Mouse (Mus musculus): ENCODE results near the gene Whrn. TPM values are rescaled to one million over a fixed set of nuclear protein-coding genes. Genes with fewer than 3 reads are reported as not detected.

The Whrn gene
- total RNA-seq, 1 experiment = 5.0 TPM

DNA sequence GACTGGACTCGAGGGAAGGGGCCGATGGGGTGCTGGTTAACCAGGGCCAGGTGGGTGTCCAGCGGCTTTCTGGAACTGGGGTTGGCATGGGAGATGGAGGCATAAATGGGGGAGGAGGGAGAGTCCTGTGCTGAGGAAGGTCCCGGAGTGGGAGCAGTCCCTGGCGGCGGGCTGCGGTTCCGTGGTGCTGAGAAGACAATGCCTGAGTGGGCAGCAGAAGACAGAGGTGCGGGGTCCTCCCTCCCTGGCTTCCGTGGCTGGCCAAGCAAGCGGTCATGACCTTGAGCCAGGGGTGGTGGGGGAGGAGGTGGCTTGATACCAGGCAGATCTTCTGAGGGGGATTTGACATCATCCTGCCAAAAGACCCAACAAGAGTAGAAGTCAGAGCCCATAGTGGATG lies 77.5 kb downstream of the Whrn start:
- in situ Hi-C loops (cut with MboI; ENCODE audit: low sequenced_read_pairs in 2 of 2, unreplicated experiment in 2 of 2) = no loop called here
- no peak overlapping the region for H3K9ac ChIP-seq (ENCODE audit: insufficient read depth, low read depth, low read length, poor library complexity, severe bottlenecking)
- no peak for TF ChIP-seq MAFK (IDR thresholded peaks at IDR 0.05; ENCODE audit: insufficient read depth, low read depth, low read length)
- no peak for TF ChIP-seq CHD2 (IDR thresholded peaks at IDR 0.05; ENCODE audit: low read depth, low read length)
- TF ChIP-seq ZNF384 (IDR thresholded peaks at IDR 0.05; ENCODE audit: low read depth, low read length) = no peak
- TF ChIP-seq HCFC1 (IDR thresholded peaks at IDR 0.05; ENCODE audit: borderline replicate concordance, insufficient read depth, low read length) = no peak

GRCm38 (mm10) chr4:63417318-63417957 lies 78.4 kb downstream of the Whrn start:
- Histone ChIP-seq H3K36me3 (ENCODE audit: control insufficient read depth, insufficient read depth, low read length, poor library complexity, severe bottlenecking) (no peaks in the 10 kb centered on the region; the same call in 1 of the 2 replicates), H3K4me1 (ENCODE audit: control insufficient read depth in 2 of 2, insufficient read depth in 2 of 2, low read length in 2 of 2, poor library complexity in 1 of 2) (peaks cover 2 to 22% of the 10 kb centered on the region in 2 experiments), H3K4me3 (ENCODE audit: insufficient read depth in 1 of 2, low read depth in 1 of 2, low read length in 2 of 2, poor library complexity in 1 of 2, severe bottlenecking in 1 of 2) (no peak overlapping the region), H3K9me3 (ENCODE audit: control insufficient read depth, insufficient read depth, low read depth, low read length) (no peaks in the 10 kb centered on the region), H3K27ac (ENCODE audit: insufficient read depth, low read depth, low read length, poor library complexity, severe bottlenecking) (no peak overlapping the region), H3K9ac (ENCODE audit: insufficient read depth, low read depth, low read length, poor library complexity, severe bottlenecking) (no peak overlapping the region)
- in situ Hi-C loops (cut with MboI; ENCODE audit: low sequenced_read_pairs in 2 of 2, unreplicated experiment in 2 of 2) = no loop called here
- TF ChIP-seq ZNF384 (IDR thresholded peaks at IDR 0.05; ENCODE audit: low read depth, low read length) (no peak), ZC3H11A (IDR thresholded peaks at IDR 0.05; ENCODE audit: borderline replicate concordance, low read depth, low read length) (peak; percentile 82; the same call in 1 of the 2 replicates), MAFK (IDR thresholded peaks at IDR 0.05; ENCODE audit: insufficient read depth, low read depth, low read length) (no peak)
- DNase-seq (ENCODE audit: low read depth, low spot score) = peak; percentile 77

More for the DNA sequence above, 77.5 kb downstream of the Whrn start:
- H3K27ac ChIP-seq (ENCODE audit: insufficient read depth, low read depth, low read length, poor library complexity, severe bottlenecking) = no peak overlapping the region
- H3K4me3 ChIP-seq (ENCODE audit: insufficient read depth in 1 of 2, low read depth in 1 of 2, low read length in 2 of 2, poor library complexity in 1 of 2, severe bottlenecking in 1 of 2) = no peak overlapping the region
- H3K36me3 ChIP-seq (ENCODE audit: control insufficient read depth, insufficient read depth, low read length, poor library complexity, severe bottlenecking) = no peaks in the 10 kb centered on the region; the same call in 1 of the 2 replicates
- peaks cover 2 to 29% of the 10 kb centered on the region in 2 experiments for H3K4me1 ChIP-seq (ENCODE audit: control insufficient read depth in 2 of 2, insufficient read depth in 2 of 2, low read length in 2 of 2, poor library complexity in 1 of 2)
- H3K9me3 ChIP-seq (ENCODE audit: control insufficient read depth, insufficient read depth, low read depth, low read length) = no peaks in the 10 kb centered on the region
- DNase-seq (ENCODE audit: low read depth, low spot score) = no peak

- in situ Hi-C loops (cut with MboI; ENCODE audit: low sequenced_read_pairs in 2 of 2, unreplicated experiment in 2 of 2) = no loop called here
- Histone ChIP-seq H3K9me3 (ENCODE audit: control insufficient read depth, insufficient read depth, low read depth, low read length) (no peaks in the 10 kb centered on the region), H3K4me1 (ENCODE audit: control insufficient read depth in 2 of 2, insufficient read depth in 2 of 2, low read length in 2 of 2, poor library complexity in 1 of 2) (peaks cover 2 to 8% of the 10 kb centered on the region in 2 experiments), H3K4me3 (ENCODE audit: insufficient read depth in 1 of 2, low read depth in 1 of 2, low read length in 2 of 2, poor library complexity in 1 of 2, severe bottlenecking in 1 of 2) (no peak overlapping the region), H3K36me3 (ENCODE audit: control insufficient read depth, insufficient read depth, low read length, poor library complexity, severe bottlenecking) (no peaks in the 10 kb centered on the region; the same call in 1 of the 2 replicates), H3K9ac (ENCODE audit: insufficient read depth, low read depth, low read length, poor library complexity, severe bottlenecking) (no peak overlapping the region), H3K27ac (ENCODE audit: insufficient read depth, low read depth, low read length, poor library complexity, severe bottlenecking) (no peak overlapping the region)
- TF ChIP-seq ZC3H11A (IDR thresholded peaks at IDR 0.05; ENCODE audit: borderline replicate concordance, low read depth, low read length) (no peak), MAFK (IDR thresholded peaks at IDR 0.05; ENCODE audit: insufficient read depth, low read depth, low read length) (no peak), ZNF384 (IDR thresholded peaks at IDR 0.05; ENCODE audit: low read depth, low read length) (no peak), HCFC1 (IDR thresholded peaks at IDR 0.05; ENCODE audit: borderline replicate concordance, insufficient read depth, low read length) (no peak), CHD2 (IDR thresholded peaks at IDR 0.05; ENCODE audit: low read depth, low read length) (no peak)
- no peak for DNase-seq (ENCODE audit: low read depth, low spot score)
Observed at GRCm38 (mm10) chr4:63414951-63415350, 80.8 kb downstream of the Whrn start.

GRCm38 (mm10) chr4:63411222-63411621 lies 84.6 kb downstream of the Whrn start:
- Histone ChIP-seq H3K36me3 (ENCODE audit: control insufficient read depth, insufficient read depth, low read length, poor library complexity, severe bottlenecking) (no peaks in the 10 kb centered on the region; the same call in 1 of the 2 replicates), H3K9ac (ENCODE audit: insufficient read depth, low read depth, low read length, poor library complexity, severe bottlenecking) (no peak overlapping the region), H3K4me1 (ENCODE audit: control insufficient read depth in 2 of 2, insufficient read depth in 2 of 2, low read length in 2 of 2, poor library complexity in 1 of 2) (0 out of 4 replicates have a peak, but pooled peaks cover 3 to 6% of the 10 kb centered on the region in 2 experiments), H3K27ac (ENCODE audit: insufficient read depth, low read depth, low read length, poor library complexity, severe bottlenecking) (no peak overlapping the region), H3K4me3 (ENCODE audit: insufficient read depth in 1 of 2, low read depth in 1 of 2, low read length in 2 of 2, poor library complexity in 1 of 2, severe bottlenecking in 1 of 2) (peak overlapping the region; percentile 25 to 88; a peak in 3 of 4 replicates), H3K9me3 (ENCODE audit: control insufficient read depth, insufficient read depth, low read depth, low read length) (no peaks in the 10 kb centered on the region)
- DNase-seq (ENCODE audit: low read depth, low spot score) = no peak
- in situ Hi-C loops (cut with MboI; ENCODE audit: low sequenced_read_pairs in 2 of 2, unreplicated experiment in 2 of 2) = no loop called here
- TF ChIP-seq ZNF384 (IDR thresholded peaks at IDR 0.05; ENCODE audit: low read depth, low read length) (no peak), MAFK (IDR thresholded peaks at IDR 0.05; ENCODE audit: insufficient read depth, low read depth, low read length) (no peak)

DNA sequence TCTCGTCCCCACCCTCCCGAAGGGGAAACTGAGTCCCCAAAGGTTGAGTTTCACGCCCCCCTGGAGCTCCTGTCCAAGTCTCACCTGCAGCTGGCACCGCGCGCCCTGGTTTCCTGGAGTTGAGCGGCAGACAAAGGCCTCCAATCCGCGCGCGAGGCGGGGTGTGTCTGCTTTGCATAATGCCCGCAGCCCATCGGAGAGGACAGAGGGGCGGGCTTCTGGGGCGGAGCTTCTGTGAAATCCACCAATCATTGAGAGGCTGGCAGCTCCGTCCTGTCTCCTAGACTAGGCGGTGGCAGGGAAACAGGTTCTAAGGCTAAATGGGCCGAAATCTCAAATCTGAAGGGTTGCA lies 85.2 kb downstream of the Whrn start:
- in situ Hi-C loops (cut with MboI; ENCODE audit: low sequenced_read_pairs in 2 of 2, unreplicated experiment in 2 of 2) = no loop called here
- peak overlapping the region; percentile 69 for H3K9ac ChIP-seq (ENCODE audit: insufficient read depth, low read depth, low read length, poor library complexity, severe bottlenecking)
- H3K36me3 ChIP-seq (ENCODE audit: control insufficient read depth, insufficient read depth, low read length, poor library complexity, severe bottlenecking) = no peaks in the 10 kb centered on the region
- H3K9me3 ChIP-seq (ENCODE audit: control insufficient read depth, insufficient read depth, low read depth, low read length) = no peaks in the 10 kb centered on the region
- H3K4me1 ChIP-seq (ENCODE audit: control insufficient read depth in 2 of 2, insufficient read depth in 2 of 2, low read length in 2 of 2, poor library complexity in 1 of 2) = 0 out of 4 replicates have a peak, but pooled peaks cover 3 to 6% of the 10 kb centered on the region in 2 experiments
- H3K27ac ChIP-seq (ENCODE audit: insufficient read depth, low read depth, low read length, poor library complexity, severe bottlenecking) = no peak overlapping the region
- peak overlapping the region; percentile 77 to 88 for H3K4me3 ChIP-seq (ENCODE audit: insufficient read depth in 1 of 2, low read depth in 1 of 2, low read length in 2 of 2, poor library complexity in 1 of 2, severe bottlenecking in 1 of 2)
- peak; percentile 96 for DNase-seq (ENCODE audit: low read depth, low spot score)
- no peak for TF ChIP-seq CHD2 (IDR thresholded peaks at IDR 0.05; ENCODE audit: low read depth, low read length)
- TF ChIP-seq MAFK (IDR thresholded peaks at IDR 0.05; ENCODE audit: insufficient read depth, low read depth, low read length) = no peak
- TF ChIP-seq ZC3H11A (IDR thresholded peaks at IDR 0.05; ENCODE audit: borderline replicate concordance, low read depth, low read length) = no peak
- no peak for TF ChIP-seq ZNF384 (IDR thresholded peaks at IDR 0.05; ENCODE audit: low read depth, low read length)
- no peak for TF ChIP-seq HCFC1 (IDR thresholded peaks at IDR 0.05; ENCODE audit: borderline replicate concordance, insufficient read depth, low read length)

Data from ES-E14 (cell line).